Mouse (Mus musculus): ENCODE results near the gene Slc38a4. TPM values are rescaled to one million over a fixed set of nuclear protein-coding genes. Genes with fewer than 3 reads are reported as not detected.

Slc38a4 gene
- total RNA-seq, 4 experiments from 2014 or later: 3.0 to 5.3 (median 3.7) TPM

DNA sequence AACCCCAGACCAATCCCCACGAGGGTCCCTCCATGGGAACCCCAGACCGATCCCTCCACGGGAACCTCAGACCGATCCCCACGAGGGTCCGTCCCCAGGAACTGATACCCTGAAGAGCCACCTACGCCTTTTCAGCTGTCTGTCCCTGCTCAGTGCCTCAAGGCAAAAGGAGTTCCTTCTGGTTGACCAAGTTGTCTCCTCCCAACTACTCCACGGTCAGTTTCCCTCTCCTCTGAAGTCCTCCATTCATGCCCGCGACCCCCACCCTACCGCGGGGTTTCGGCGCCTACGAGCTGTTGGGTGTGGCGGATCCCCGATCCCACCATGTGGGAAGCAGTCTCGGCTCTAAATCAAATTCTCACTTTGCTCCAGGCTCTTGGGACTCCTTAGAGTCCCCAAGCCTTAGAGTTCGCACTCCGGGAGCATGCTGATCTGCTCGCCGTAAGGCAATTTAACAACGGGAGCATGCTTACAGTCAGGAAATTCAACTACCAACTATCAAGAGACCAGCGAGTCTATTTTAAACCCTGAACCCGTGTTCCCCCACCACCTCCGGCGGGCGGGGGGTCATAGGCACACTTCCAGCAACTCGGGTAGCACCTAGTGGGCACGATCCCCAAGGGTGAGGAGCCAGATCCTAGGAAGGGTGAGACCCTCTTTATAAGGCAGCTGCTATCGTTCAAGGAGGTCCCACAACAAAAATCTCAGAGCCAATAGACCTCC, 828 bp downstream of the Slc38a4 start:
- DNase-seq (ENCODE audit: low spot score): no peak

DNA sequence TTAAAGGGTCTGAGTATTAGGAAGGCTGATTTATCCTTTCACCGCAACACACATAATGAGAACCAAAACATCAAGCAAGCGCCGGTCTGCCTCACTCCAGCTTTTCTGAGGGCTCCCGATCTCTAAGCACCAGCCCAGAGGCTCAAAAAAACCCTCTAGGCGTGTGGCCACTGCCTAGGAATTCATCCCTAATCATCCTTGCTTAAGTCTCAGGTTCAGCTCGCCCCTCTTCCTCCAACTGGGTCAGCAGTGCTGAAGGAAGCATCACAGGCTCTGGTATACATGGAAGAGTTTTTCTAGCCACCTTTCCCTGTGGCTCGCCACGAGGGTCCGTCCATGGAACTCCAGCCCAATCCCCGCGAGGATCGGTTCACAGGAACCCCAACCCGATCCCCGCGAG, 1.6 kb downstream of the Slc38a4 start:
- DNase-seq (ENCODE audit: low spot score): no peak

DNA sequence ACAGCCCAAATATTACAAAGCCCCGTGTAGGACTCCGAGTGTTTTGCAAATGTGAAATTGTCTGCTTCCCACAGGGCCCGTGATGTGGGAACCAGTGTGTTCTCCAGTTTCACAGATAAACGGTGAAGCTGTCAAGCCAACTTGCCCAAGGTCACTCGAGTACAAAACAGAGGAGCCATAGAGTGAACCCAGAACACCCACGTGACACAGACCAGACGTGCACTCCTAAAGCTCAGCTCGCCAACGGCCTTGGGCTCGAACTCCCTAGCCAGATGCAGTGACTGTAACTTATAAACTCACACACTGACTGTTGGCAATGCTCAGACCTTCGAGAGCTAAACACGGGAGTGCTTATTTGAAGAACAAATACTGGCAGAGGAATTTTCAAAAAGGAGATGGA, 5.3 kb downstream of the Slc38a4 start:
- no peak for DNase-seq (ENCODE audit: low spot score)

DNA sequence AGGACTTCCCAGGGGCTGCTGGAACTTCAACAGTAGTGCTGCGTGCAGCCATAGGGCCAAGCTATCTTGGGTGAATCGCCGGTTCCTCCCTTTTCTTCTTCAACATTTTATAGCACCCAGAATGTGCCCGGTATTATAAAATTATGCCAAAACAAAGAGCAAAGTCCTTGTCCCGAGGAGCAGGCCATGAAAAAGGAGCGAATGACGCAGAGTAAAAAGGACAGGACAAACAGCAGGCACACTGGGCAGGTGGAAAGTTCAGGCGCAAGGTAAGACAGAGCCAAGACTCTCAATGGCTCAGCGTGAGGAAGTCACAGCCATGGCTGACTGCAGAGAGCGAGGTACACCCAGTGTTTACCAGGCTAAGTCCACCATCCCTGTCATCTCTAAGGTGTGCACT, 5.7 kb downstream of the Slc38a4 start:
- no peak for DNase-seq (ENCODE audit: low spot score)

DNA sequence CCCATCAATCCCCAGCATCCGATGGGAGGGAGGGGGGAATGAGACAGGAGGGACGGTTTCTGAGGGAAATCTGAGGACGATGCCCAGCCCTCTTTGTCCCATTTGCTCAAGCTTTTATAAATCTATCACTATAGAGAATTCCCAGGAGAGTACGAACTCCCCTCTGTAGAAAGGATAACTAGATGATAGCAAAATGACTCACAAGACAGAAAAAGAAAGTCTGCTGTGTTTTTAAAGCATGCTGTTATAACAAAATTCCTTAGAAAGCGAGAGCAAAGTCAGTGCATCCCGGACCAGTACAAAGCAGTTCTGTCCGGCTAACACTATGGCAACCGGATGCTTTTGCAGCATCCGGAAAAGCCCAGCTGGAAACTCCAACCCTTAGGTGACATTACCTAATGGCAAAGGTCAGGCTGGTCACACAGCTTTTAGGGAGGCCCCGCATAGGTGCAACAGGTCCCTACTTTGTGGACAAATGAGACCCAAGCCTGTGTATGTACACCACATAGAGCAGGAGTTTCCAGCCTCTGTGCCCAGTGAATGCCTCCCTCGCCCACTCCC, 6.4 kb downstream of the Slc38a4 start:
- no peak for DNase-seq (ENCODE audit: low spot score)

DNA sequence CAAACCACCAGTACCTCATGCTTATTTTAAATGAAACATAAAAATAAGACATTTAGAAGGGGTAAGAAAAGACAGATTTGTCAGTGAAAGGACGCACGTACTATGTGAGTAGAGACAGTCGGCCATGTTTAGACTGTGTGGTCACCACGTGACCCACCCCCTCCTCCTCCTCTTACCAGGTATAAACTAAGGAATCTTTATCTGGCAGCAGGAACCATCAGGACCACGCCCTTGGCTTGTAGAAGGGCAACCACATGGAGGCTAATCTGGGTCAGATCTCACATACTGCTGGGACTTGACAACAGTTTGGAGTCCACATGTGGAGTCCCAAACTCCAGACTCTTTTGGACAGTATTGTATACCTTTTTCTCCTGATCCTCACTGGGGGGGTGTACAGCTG, 7.5 kb downstream of the Slc38a4 start:
- DNase-seq (ENCODE audit: low spot score): no peak

DNA sequence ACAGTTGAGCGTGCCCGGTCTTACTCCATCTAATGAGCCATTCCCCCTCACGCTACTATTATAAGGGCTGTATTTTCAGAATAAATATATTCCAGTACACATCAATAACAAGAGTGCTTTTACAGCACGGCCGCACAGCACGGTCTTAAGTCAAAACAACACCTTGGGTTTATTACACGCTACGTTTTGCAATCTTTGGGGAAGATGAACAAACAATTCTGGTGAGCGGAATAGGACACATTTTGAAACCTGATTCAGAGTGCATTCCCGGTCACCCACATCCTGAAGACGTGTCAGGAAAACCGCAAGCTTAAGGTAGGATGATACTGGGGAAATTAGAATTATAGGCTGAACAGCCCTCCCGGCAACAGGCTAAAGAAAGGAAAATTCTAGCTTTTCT, 11.8 kb downstream of the Slc38a4 start:
- DNase-seq (ENCODE audit: low spot score): no peak

DNA sequence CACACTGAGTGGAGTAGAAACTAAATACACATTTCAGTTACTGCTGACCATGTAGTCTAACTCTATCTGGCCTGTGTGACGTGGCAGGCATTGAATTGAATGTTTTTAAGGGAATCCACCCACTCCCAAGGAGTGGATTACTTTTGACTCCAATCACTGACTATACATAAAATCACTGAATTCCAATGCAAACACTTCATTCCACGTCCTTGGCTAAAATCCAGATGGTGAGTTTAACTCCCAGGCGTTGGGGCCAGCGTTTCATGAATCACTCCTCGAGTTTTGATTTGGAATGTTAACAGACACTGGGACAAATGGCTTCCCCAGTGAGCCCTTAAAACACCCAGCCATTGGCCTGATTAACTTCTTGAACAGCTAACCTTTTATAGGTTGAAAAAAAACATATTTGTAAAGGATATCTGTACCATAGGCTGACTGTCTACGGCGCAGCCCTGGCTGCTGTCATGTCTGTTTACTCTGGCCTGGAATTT, 13.7 kb downstream of the Slc38a4 start:
- DNase-seq (ENCODE audit: low spot score): no peak

DNA sequence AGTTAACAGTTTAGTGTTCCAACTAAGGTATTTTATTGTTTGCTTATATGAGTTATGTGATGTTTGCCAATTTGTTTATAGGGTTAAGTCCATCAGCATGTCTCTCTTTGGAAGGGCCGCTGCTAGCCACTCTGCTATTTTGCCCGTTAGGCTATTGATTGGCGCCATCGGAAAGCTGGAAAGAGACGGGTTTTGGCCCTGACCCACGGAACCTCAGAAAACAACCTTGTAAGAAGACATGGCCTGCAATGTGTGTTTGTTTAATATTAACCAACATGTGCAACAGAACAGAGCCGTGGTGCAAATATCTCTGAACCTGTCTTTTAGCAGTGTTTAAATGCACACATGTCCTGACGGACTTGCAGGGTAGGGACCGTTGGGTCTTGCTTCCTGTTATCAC, 14.6 kb downstream of the Slc38a4 start:
- no peak for DNase-seq (ENCODE audit: low spot score)

DNA sequence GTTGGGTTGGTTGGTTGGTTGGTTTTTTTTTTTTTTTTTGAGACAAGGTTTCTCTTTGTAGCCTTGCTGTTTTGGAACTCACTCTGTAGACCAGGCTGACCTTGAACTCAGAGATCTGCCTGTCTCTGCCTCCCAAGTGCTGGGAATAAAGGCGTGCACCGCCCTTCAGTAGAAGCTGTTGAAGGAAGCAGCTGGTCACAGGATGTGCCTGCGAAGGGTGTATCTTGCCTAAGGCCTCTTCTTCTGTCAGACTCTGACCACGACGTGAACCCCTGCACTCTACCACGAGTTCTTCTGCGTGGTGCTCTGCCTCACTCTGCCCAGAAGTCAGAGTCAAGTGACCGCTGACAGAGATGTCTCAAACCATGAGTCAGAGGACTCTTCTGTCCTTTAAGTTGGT, 18.0 kb downstream of the Slc38a4 start:
- no peak for DNase-seq (ENCODE audit: low spot score)

DNA sequence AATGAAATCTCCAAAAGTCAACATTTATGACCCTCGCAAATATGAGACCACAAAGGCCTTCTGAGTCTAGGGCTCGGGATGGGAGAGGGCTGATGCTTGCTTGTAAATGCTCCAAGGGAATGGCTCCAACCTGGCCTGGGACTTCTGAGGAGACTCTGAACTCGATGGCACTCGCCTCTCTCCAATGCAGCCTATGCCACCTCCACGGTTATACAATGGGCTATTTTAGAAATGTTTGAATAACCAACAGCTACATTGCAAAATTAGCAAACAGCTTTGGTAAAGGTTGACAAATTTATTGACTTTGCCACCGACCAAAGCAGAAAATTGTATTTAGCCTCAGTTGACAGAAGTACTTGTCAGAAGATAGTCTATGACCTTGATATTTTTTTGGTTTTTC, 19.9 kb downstream of the Slc38a4 start:
- DNase-seq (ENCODE audit: low spot score): no peak

DNA sequence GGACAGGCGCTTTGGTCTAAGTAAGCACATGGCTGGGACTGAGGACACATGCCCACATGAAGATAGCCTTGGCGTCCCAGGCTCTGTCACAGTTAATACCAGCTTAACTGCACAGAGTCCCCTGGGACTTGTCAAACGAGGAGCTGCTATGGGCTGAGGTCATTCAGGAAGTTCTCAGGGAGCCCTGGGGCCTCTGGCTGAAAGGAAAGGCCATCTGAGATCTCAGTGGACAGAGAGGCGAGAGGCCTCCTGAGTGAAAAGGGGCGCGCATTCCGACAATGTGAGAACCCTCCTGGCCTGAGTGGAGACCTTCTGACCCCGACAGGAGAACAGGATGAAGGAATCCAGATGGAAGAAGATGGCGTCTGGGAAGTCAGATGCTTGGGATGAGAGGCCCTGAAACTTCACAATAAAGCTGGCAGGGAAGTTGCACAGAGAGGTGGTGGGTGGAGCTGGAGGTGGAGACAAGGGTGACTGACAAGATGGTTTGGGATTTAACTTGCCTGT, 22.2 kb downstream of the Slc38a4 start:
- no peak for DNase-seq (ENCODE audit: low spot score)

DNA sequence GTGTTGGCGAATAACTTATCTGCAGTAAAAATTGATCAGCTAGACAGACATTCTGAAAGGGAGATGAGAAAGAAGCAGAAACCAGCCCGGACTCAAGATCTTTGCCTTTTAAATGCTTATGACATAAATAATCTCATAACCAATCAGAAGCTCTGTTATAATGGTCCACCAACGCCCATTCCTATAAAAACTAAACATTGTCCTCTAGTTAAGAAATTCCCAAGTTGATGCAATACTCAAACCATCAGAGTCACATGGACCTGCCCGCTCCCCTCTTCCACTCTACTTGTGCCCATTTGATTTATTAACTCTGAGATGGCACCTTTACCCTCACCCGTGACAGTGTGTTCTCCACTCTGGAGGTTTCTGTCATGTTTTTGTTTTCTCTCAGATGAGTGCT, 23.9 kb downstream of the Slc38a4 start:
- DNase-seq (ENCODE audit: low spot score): no peak

DNA sequence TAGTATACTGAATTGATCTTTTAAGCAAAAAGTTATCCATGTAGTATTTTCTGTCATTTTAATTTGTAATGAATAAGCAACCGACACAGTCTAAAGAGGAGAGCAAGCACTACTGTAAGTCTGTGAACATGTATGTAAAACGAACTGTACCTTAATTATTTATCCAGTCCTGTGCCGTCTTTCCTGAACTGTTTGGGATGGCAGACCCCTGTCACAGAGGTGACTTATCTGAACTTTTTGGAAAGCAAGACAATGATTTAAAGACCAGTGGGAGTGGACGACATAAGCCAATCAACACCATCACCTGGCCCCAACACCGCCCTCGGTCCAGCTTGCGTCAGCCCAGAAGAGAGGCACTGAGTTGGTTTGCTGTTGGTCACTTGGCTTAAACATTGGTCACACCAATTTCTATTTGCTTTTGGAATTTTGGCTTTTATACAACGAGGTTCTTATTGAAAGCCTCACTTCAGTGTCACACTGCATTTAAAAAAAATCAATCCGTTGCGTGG, 24.7 kb downstream of the Slc38a4 start:
- DNase-seq (ENCODE audit: low spot score): no peak

DNA sequence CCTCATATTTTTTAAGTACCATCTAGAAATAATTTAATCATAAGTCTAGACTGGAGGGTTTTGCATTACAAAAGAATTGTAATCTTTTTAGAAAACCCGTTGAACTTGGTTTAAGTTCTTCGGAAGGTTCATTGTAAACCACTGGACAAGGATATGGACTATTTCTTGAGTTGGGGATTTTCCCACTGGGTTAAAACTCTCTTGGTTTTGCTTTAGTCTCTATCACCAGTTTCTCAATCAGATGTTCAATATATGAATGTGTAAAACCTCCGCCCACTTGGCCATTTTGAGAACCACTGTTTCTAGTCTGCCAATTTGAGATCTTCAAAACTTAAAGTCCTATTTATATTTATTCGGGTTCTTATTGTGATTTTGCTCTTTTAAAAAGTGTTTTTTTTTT, 25.6 kb downstream of the Slc38a4 start:
- no peak for DNase-seq (ENCODE audit: low spot score)

DNA sequence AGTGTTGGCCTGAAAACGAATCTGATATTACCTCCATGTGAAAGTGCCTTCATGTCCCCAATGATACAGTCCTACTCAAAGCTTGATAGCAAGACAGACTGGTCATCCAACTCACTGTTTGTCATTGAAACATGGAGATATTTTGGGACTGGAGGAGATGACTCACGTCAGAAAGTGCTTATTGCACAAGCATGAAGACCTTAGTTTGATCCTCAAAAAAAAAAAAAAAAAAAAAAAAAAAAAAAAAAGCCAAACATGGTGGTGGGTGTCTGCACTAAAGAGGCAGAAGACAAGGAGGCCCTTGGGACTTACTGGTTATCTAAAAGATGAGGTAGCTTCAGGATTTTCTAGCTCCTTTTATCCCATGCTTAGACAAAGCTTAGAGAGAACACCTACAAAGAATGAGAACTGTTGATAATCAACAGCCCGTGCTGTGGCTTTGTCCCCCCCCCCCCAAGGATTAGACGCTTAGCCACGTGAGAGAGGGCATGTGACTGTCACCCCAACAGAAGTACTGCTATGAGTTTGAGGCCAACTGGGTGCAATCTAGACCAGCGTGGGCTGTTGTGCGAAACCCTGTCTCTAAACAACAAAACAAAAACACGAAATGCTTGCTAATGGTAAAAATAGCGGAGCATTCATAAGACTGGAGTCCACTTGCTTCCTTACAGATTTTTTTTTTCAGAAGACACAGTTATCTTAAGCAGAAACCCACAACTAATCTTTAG, 26.5 kb downstream of the Slc38a4 start:
- DNase-seq (ENCODE audit: low spot score): no peak

DNA sequence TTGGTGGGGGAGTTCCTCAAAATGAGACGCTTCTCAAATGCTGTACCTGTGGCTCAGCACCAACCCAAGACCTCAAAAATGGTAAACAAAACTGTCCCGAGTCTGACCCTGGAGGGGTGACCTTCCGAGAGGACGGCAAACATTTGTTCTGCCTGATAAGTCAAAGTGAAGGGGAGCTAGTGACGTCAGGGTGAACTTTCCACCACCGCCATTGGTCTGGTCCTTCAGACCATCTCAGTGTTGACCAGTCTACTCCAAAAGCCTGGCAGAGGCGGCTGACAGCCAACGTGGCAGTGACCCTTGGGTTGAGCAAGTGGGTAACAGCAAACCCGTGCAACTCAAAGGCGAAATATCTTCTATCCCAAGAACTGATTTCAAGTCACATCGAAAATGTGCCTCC, 27.1 kb downstream of the Slc38a4 start:
- DNase-seq (ENCODE audit: low spot score): no peak

DNA sequence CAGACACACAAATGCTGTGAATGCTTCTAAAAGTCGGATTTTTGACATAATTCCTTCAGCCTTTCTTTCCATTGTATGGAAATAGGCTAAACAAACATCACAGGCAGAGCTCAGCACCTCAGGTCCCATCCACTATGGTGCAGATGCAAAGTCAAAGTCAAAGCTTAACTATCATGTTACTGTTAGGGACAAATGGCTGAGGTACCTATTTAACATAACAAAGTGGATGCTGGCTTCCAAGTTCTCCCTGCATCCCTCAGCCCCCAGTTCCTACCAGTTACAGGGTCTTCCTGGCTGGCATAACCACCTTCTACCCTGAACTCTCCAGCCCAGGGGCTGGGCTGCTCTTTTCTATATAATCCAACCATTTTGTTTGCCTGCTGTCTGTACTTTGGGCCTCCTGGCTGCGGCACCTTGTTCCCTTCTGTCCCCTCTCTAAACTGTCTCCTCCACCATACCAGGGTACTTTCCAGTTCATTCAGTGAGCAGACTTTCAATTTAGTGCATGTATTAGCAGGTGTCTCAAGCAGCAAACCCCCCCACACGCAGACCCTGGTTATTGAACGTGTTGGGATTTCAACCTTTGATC, 27.6 kb downstream of the Slc38a4 start:
- DNase-seq (ENCODE audit: low spot score): no peak

DNA sequence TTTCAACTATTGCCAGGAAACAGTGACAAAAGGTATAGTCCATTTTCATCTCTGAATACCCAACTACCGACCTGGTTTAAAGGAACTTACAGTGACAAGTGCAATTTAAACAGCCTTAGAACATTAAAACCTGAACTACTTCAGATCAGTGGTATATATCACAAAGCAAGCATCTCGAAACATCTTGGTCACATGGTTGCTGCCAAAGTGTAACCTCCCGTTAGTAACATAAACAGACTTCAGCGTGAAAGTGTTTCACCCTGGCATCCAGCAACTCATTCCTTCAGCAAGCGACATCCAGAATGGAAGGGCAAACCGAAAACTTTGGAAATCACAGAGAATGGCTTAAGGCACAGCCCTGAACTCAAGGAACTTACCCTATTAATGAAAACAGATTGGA, 29.1 kb downstream of the Slc38a4 start:
- DNase-seq (ENCODE audit: low spot score): no peak

DNA sequence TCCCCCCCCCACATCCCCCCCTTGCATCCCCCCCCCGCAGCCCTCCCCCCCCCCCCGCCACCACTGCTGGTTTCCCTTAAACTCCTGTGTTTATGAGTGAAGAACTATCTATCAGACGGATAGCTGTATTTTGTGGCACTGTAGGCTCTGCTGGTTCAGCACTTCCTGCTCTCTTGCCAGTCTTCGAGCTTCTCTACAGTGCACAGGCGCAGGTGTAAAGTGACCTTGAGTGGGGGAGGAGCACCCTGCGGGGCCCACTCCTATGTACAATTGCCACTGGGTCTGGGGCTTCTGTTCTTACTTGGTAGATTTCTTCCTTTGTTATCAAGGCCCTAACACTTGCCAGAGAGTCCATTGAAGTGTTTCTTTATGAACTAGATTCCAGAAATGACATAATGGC, 33.0 kb downstream of the Slc38a4 start:
- no peak for DNase-seq (ENCODE audit: low spot score)

DNA sequence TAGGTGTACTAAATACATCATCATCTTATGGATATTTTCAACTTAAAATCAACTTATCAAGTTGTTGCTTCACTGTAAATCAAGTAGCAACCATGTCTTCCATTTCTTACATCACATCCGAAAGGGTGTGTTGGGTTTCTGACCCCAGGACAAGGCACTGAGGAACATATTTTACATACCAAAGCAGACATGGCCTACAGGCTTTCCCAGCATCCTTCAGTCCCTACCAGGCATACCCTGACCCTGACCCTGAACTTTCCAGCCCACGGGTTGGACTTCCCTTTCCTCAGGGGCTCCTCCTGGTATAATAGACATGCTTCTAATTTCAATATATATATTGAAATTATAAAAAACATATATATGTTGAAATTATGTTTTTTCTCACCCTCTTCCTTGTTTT, 33.5 kb downstream of the Slc38a4 start:
- no peak for DNase-seq (ENCODE audit: low spot score)

DNA sequence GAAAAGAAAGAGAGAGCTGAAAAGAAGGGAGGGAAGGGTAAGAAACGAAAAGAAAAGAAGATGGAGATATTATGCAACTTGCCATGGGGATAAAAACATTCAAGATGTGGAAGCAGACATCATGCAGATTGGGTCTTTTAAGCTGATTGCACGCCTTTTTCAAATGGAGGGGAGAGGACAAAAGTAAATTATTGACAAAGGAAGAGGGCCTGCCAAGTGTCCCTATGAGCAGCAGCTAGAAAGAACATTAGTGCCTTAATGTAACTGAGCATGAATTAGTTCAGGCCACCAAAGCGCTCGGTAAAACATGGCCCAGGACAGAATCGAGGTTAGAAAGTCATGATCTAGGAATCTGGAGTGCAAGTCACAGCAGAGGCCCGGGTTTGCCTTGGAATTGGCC, 35.5 kb downstream of the Slc38a4 start:
- no peak for DNase-seq (ENCODE audit: low spot score)

Data from heart, adult 8-10 months (tissue).